Mouse (Mus musculus) forebrain, embryonic 11.5 days (tissue): Measurements from ENCODE around the gene Tph2. TPM values are rescaled to one million over a fixed set of nuclear protein-coding genes. Genes with fewer than 3 reads are reported as not detected.

Experiments used
- ATAC-seq: fragments of 200-750 bp; cut with Nextera tagmentation; replicated peaks from 2 replicates; pipeline ENCODE4 v1.8.0; 2017; ENCODE audit warnings: moderate TSS enrichment; ENCODE audit not compliant: low FRiP score
- DNase-seq: peaks from one replicate; pipeline ENCODE4 v3.0.0-alpha.2; 2017; ENCODE audit warnings: low spot score
- H3K27ac ChIP-seq: fragments of 300-500 bp; sonication (generic); 2 replicates; pipeline ENCODE4 v1.5.1; 2014; ENCODE audit warnings: low read depth, low read length
- H3K27me3 ChIP-seq: fragments of 300-500 bp; sonication (generic); 2 replicates; pipeline ENCODE4 v1.6.1; 2014; ENCODE audit warnings: mild to moderate bottlenecking, low read length, mixed read lengths; ENCODE audit not compliant: control insufficient read depth, insufficient read depth
- H3K36me3 ChIP-seq: fragments of 300-500 bp; sonication (generic); 2 replicates; pipeline ENCODE4 v1.6.1; 2014; ENCODE audit warnings: mild to moderate bottlenecking, low read length, moderate library complexity, mixed read lengths; ENCODE audit not compliant: control insufficient read depth, insufficient read depth
- H3K4me1 ChIP-seq: fragments of 300-500 bp; sonication (generic); replicated peaks from 2 replicates; pipeline ENCODE4 v1.6.1; 2014; ENCODE audit warnings: low read length, mixed read lengths; ENCODE audit not compliant: control insufficient read depth, insufficient read depth
- H3K4me2 ChIP-seq: fragments of 300-500 bp; sonication (generic); 2 replicates; pipeline ENCODE4 v1.6.1; 2014; ENCODE audit warnings: low read depth, mild to moderate bottlenecking, low read length, moderate library complexity, mixed read lengths; ENCODE audit not compliant: severe bottlenecking
- H3K4me3 ChIP-seq: fragments of 300-500 bp; sonication (generic); 2 replicates; pipeline ENCODE4 v1.5.1; 2014; ENCODE audit warnings: low read depth, low read length
- H3K9ac ChIP-seq: fragments of 300-500 bp; sonication (generic); 2 replicates; pipeline ENCODE4 v1.6.1; 2014; ENCODE audit warnings: low read length
- H3K9me3 ChIP-seq: fragments of 300-500 bp; sonication (generic); 2 replicates; pipeline ENCODE4 v1.6.1; 2016; ENCODE audit warnings: low read length, mixed read lengths; ENCODE audit not compliant: control insufficient read depth
- WGBS: fragments of 180-500 bp; shearing (Covaris S2); extraction: QIAGEN DNeasy Blood & Tissue Kit; methylation state at CpG from one replicate; pipeline ENCODE4 v1.1.7; 2014; 5-methylcytosine and 5-hydroxymethylcytosine counted together
- polyA plus RNA-seq: library from polyadenylated mRNA; unstranded; fragments of >200 nt; fragmentation: Nextera tagmentation; extraction: Ambion mirVana; gene quantifications from 2 replicates; pipeline ENCODE4 v1.2.1, GENCODE M21; 2014

The Tph2 gene
- polyA plus RNA-seq, 1 experiment from 2014 or later, result 0.13 TPM

- Histone ChIP-seq H3K4me2 (no peak overlapping the region), H3K4me3 (no peak overlapping the region), H3K9ac (no peak overlapping the region), H3K4me1 (no peaks in the 10 kb centered on the region), H3K9me3 (no peaks in the 10 kb centered on the region), H3K27ac (no peak overlapping the region), H3K27me3 (no peaks in the 10 kb centered on the region), H3K36me3 (no peaks in the 10 kb centered on the region)
- DNase-seq (no peak), ATAC-seq (no peak)
- WGBS, result 83% methylated on average over 5 of the region's 5 CpGs
Observed at GRCm38 (mm10) chr10:115160289-115160688, 24.5 kb downstream of the Tph2 start.

- Histone ChIP-seq H3K27me3 (no peaks in the 10 kb centered on the region), H3K9ac (no peak overlapping the region), H3K27ac (no peak overlapping the region), H3K9me3 (no peaks in the 10 kb centered on the region), H3K4me3 (no peak overlapping the region), H3K4me2 (no peak overlapping the region), H3K4me1 (no peaks in the 10 kb centered on the region), H3K36me3 (no peaks in the 10 kb centered on the region)
- DNase-seq, result no peak
- ATAC-seq, result peak; percentile 24; the same call in 1 of the 2 replicates
- 71% methylated on average over 5 of the region's 5 CpGs for WGBS
Observed at GRCm38 (mm10) chr10:115147308-115147707, 37.5 kb downstream of the Tph2 start.

GRCm38 (mm10) chr10:115146257-115146898, 38.4 kb downstream of the Tph2 start:
- Histone ChIP-seq H3K4me3 (no peak overlapping the region), H3K9ac (no peak overlapping the region), H3K27ac (no peak overlapping the region), H3K4me1 (no peaks in the 10 kb centered on the region), H3K27me3 (no peaks in the 10 kb centered on the region), H3K36me3 (no peaks in the 10 kb centered on the region), H3K9me3 (no peaks in the 10 kb centered on the region), H3K4me2 (no peak overlapping the region)
- DNase-seq, result no peak
- WGBS, result 88% methylated on average over 8 of the region's 8 CpGs
- no peak for ATAC-seq

- no peak overlapping the region for H3K4me2 ChIP-seq
- no peaks in the 10 kb centered on the region for H3K4me1 ChIP-seq
- 33% methylated on average over 5 of the region's 5 CpGs for WGBS
- no peak overlapping the region for H3K9ac ChIP-seq
- H3K36me3 ChIP-seq, result no peaks in the 10 kb centered on the region
- H3K4me3 ChIP-seq, result no peak overlapping the region
- no peak for DNase-seq
- no peaks in the 10 kb centered on the region for H3K9me3 ChIP-seq
- ATAC-seq, result no peak
- H3K27me3 ChIP-seq, result no peaks in the 10 kb centered on the region
- H3K27ac ChIP-seq, result no peak overlapping the region
Observed at GRCm38 (mm10) chr10:115144542-115144941, 40.3 kb downstream of the Tph2 start.

GRCm38 (mm10) chr10:115143641-115144040, 41.2 kb downstream of the Tph2 start:
- no peak overlapping the region for H3K4me3 ChIP-seq
- 58% methylated on average over 6 of the region's 6 CpGs for WGBS
- DNase-seq (peak; percentile 59), ATAC-seq (no peak)
- H3K4me2 ChIP-seq, result no peak overlapping the region
- H3K4me1 ChIP-seq, result no peaks in the 10 kb centered on the region
- H3K9me3 ChIP-seq, result no peaks in the 10 kb centered on the region
- H3K27me3 ChIP-seq, result no peaks in the 10 kb centered on the region
- H3K27ac ChIP-seq, result no peak overlapping the region
- H3K36me3 ChIP-seq, result no peaks in the 10 kb centered on the region
- no peak overlapping the region for H3K9ac ChIP-seq

GRCm38 (mm10) chr10:115137016-115137415, 47.8 kb downstream of the Tph2 start:
- Histone ChIP-seq H3K27ac (no peak overlapping the region), H3K27me3 (no peaks in the 10 kb centered on the region), H3K4me1 (no peaks in the 10 kb centered on the region), H3K9ac (no peak overlapping the region), H3K36me3 (no peaks in the 10 kb centered on the region), H3K4me3 (no peak overlapping the region), H3K4me2 (no peak overlapping the region), H3K9me3 (no peaks in the 10 kb centered on the region)
- WGBS, result 88% methylated on average over 7 of the region's 7 CpGs
- ATAC-seq (no peak), DNase-seq (no peak)

- Histone ChIP-seq H3K4me1 (no peaks in the 10 kb centered on the region), H3K27me3 (no peaks in the 10 kb centered on the region), H3K36me3 (no peaks in the 10 kb centered on the region), H3K9ac (no peak overlapping the region), H3K4me3 (no peak overlapping the region), H3K4me2 (no peak overlapping the region), H3K9me3 (no peaks in the 10 kb centered on the region), H3K27ac (no peak overlapping the region)
- 67% methylated on average over 1 of the region's 1 CpGs for WGBS
- DNase-seq (no peak), ATAC-seq (no peak)
Observed at GRCm38 (mm10) chr10:115127907-115128306, 56.9 kb downstream of the Tph2 start.

- no peaks in the 10 kb centered on the region for H3K27me3 ChIP-seq
- H3K27ac ChIP-seq, result no peak overlapping the region
- no peak overlapping the region for H3K4me2 ChIP-seq
- ATAC-seq (no peak), DNase-seq (no peak)
- 39% methylated on average over 5 of the region's 5 CpGs for WGBS
- H3K4me1 ChIP-seq, result no peaks in the 10 kb centered on the region
- H3K36me3 ChIP-seq, result no peaks in the 10 kb centered on the region
- no peaks in the 10 kb centered on the region for H3K9me3 ChIP-seq
- H3K9ac ChIP-seq, result no peak overlapping the region
- H3K4me3 ChIP-seq, result no peak overlapping the region
Observed at GRCm38 (mm10) chr10:115125550-115125949, 59.3 kb downstream of the Tph2 start.

GRCm38 (mm10) chr10:115125027-115125426, 59.8 kb downstream of the Tph2 start:
- Histone ChIP-seq H3K9me3 (no peaks in the 10 kb centered on the region), H3K4me1 (no peaks in the 10 kb centered on the region), H3K4me3 (no peak overlapping the region), H3K9ac (no peak overlapping the region), H3K4me2 (no peak overlapping the region), H3K36me3 (no peaks in the 10 kb centered on the region), H3K27ac (no peak overlapping the region), H3K27me3 (no peaks in the 10 kb centered on the region)
- ATAC-seq (no peak), DNase-seq (no peak)
- WGBS, result 67% methylated on average over 5 of the region's 5 CpGs
